Mouse (Mus musculus): ENCODE results near the gene Ggt5. TPM values are rescaled to one million over a fixed set of nuclear protein-coding genes. Genes with fewer than 3 reads are reported as not detected.
A peak's percentile ranks its signal among the peaks of the same experiment; 100 is the strongest.

Gene Ggt5
- total RNA-seq, 1 experiment from 2014 or later: 6.2 TPM

- peak; percentile 2 for DNase-seq
Measured at GRCm38 (mm10) chr10:75568441-75568840, 20.7 kb upstream of the Ggt5 start.

DNA sequence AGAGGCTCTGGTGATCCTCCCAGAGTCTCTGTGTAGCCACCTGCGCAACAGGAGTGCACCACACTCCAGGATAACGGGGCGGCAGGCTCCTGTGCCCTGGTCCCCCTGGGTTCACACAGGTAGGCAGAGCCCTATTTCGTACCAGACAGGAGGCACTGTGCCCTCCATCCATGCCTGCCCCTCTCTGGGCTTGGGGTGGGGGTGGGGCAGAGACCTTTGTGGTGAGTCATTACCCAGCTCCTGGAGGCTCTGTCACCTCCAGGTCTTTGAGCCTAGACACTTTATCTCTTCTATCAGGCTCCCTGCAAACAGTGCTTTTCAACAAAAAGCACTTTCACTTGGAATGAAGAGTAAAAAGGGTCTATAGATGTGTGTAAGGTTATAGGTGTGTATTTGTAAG is 20.3 kb upstream of the Ggt5 start:
- no peak for DNase-seq

GRCm38 (mm10) chr10:75570981-75571657 is 18.0 kb upstream of the Ggt5 start:
- no peak for DNase-seq

DNA sequence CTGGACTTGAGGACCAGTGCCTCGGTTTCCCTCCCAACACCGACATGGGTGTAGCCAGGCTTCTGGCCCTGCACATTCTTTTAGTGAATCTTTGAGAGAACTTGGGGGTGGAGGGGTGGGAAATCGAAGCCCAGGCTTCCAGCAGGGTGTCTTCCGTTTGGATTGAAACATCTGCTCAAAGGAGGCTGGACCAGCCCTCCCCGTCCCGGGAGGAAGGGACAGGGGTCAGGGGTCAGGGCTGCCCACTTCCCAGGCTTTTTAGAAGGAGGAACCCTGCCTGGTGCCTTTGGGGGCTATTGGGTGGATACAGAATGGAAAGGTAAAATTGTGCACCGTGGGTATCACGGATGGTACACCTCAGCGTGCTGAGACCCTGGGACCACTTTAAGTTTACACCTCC is 17.2 kb upstream of the Ggt5 start:
- DNase-seq: no peak

- DNase-seq: no peak
Measured at GRCm38 (mm10) chr10:75573181-75573580, 16.0 kb upstream of the Ggt5 start.

GRCm38 (mm10) chr10:75573965-75574364 is 15.2 kb upstream of the Ggt5 start:
- DNase-seq: no peak

DNA sequence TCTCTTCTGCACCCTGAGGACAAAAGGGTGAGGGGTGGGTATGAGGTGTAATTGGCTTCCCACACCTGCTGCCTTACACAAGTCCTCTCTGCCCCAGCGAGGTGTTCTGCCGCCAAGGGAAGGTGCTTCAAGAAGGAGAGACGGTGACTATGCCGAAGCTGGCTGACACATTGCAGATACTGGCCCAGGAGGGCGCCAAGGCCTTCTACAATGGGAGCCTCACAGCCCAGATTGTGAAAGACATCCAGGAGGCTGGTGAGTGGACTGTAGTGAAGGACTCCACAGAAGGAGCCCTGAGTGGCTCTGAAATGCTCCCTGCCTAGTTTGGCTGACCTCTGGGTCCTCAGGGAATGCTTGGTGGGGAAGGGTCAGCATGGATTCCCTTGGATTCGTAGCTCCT is 10.0 kb upstream of the Ggt5 start:
- DNase-seq: peak; percentile 43

DNA sequence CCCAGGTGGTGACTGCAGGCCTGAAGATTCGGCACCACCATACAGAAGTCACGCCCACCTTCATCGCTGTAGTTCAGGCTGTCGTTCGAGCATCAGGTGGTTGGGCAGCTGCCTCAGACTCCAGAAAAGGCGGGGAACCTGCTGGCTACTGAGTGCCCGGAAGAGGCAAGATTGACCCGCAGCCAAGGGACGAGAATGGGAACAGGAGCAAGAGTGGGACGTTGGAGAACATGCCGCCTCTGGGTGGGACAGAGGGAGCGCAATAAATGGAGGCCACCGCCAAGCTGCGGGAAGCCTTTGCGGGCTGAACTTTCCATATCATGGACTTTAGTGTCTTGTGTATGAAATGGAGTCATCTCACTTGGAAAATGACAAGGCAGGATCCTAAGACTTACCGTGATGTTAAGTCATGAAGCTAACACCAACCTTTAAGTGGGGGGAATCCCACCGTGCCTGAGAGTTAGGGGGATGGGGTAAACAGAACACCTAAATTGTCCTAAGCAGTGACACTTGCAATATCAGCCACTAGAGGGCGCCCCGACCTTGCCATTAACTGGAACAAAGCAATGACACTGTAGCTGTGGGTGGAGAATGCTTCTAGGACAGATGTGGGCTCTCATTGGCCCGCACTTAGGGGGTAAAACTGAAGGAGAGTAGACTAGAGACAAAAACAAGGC is 3.1 kb upstream of the Ggt5 start:
- peak; percentile 94 for DNase-seq

DNA sequence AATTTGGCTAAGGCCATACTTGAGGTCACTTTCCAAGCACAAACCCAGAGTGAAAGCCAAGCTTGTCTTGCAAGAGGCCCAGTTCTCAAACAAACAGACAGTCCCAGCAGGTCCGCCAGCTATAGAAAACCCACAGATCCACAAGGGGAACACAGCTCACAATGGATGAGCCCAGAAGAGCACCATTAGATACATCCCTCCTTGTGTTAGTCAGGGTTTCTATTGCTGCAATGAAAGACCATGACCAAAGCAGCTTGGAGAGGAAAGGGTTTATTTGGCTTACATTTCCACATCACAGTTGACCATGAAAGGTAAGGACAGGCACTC is 2.6 kb upstream of the Ggt5 start:
- no peak for DNase-seq

- DNase-seq: no peak
Measured at GRCm38 (mm10) chr10:75587781-75588180, 1.4 kb upstream of the Ggt5 start.

- DNase-seq: no peak
Measured at GRCm38 (mm10) chr10:75588336-75588735, 804 bp upstream of the Ggt5 start.

GRCm38 (mm10) chr10:75589651-75590050 is 511 bp downstream of the Ggt5 start:
- peak; percentile 52 for DNase-seq

GRCm38 (mm10) chr10:75591211-75591894 is 2.2 kb downstream of the Ggt5 start:
- DNase-seq: peak; percentile 57

- DNase-seq: no peak
Measured at GRCm38 (mm10) chr10:75592585-75592984, 3.4 kb downstream of the Ggt5 start.

DNA sequence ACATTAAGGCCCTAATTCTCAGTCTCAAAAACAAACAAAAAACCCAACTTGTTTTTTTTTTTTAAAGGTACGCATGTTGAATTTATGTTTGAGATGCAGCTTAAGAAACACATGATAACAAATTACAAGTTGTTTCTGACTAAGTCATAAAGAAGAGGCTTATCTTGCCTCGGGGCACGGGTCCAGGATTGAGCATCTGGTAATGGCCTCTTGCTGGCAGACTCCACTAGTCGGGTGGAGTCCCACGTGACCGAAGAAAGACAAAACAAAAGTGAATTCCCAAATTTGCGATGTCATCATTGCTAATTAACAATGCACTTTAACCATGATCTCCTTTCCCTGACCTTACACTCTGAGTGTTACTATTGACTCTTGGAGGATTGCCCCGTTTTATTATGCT is 6.8 kb downstream of the Ggt5 start:
- DNase-seq: peak; percentile 78

- DNase-seq: no peak
Measured at GRCm38 (mm10) chr10:75600189-75600730, 11.1 kb downstream of the Ggt5 start.

DNA sequence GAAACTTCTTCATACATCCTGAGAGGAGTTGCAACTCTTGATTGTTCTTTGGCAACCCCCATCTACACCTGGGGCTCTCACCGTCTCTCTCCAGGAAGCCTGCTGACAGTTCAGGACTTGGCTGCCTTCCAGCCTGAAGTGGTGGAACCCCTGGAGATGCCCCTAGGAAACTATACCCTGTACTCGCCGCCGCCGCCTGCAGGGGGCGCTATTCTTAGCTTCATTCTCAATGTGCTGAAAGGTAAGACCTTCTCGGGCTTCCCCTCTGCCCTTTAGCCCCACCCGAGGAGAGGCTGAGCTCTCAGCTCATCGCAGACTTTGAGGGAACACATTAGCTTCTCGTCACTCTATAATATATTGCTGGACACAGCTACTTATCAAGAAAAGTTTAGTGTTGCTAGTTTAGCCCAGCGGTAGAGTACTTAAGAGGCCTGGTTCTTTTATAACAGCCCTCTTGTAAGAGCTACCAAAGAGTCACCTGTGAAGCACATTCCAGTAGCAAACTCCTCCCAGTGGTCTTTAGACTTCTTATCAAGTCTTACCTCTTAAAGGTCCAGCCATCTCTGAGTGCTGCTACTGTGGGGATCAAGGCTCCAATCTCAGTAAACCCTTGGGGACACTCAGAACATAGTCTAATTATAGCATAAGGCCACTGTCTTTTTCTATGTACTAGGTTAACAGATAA is 16.2 kb downstream of the Ggt5 start:
- no peak for DNase-seq

GRCm38 (mm10) chr10:75607253-75607652 is 18.1 kb downstream of the Ggt5 start:
- DNase-seq: no peak

DNA sequence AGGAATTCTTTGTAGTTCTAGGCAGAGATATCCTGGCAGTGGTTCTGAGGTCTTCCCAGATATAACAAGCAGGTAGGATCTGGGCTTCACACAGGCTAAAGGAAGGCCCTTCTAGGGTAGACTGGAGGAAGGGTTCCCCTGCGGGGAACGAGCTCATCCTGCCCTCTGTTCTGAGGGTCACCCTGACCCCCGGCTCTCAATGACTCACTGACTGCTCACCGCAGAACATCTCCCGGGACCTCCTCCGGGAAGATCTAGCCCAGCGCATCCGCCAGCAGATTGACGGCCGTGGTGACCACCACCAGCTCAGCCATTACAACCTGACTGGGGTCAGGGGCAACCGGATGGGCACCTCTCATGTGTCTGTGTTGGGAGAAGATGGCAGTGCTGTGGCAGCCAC is 19.8 kb downstream of the Ggt5 start:
- no peak for DNase-seq

DNA sequence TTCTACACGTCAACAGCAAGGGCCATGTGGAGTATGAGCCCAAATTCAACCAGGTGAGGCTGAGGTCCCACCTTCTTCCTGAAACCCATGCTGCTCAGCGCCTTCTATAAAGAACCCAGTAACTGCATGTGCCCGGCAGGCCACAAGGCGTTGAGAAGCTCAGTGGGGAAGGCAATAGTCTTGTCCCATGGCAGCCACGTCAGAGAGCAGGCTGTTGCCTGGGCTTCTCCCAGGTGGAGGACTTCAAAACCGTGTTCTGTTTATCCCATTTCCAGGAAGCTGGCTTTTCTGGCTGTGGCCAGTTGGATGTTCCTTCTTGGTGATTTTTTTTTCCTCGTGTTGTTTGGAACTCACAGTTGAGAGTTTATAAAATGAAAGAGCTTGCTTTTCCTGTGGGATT is 21.3 kb downstream of the Ggt5 start:
- no peak for DNase-seq

- no peak for DNase-seq
Measured at GRCm38 (mm10) chr10:75616044-75616443, 26.9 kb downstream of the Ggt5 start.

- no peak for DNase-seq
Measured at GRCm38 (mm10) chr10:75620818-75621217, 31.7 kb downstream of the Ggt5 start.

- no peak for DNase-seq
Measured at GRCm38 (mm10) chr10:75625920-75626319, 36.8 kb downstream of the Ggt5 start.

Measured in adrenal gland, postnatal 14 days (tissue).